Mouse (Mus musculus) hindbrain, embryonic 11.5 days (tissue): ENCODE measurements at regions not wholly inside any gene's neighbourhood (a gene's known extent, or its start where the extent isn't known, plus 50 kb on each side); places are given as distances from the start of the nearest gene placed in this dataset.

Experiments used
- ATAC-seq: fragments of 200-750 bp; cut with Nextera tagmentation; 2 replicates; pipeline ENCODE4 v1.8.0; 2017; ENCODE audit warnings: mild to moderate bottlenecking, moderate TSS enrichment, moderate library complexity; ENCODE audit not compliant: low FRiP score
- DNase-seq: peaks from one replicate; pipeline ENCODE4 v3.0.0-alpha.2; 2015; ENCODE audit warnings: low spot score
- H3K27ac ChIP-seq: fragments of 300-500 bp; sonication (generic); 2 replicates; pipeline ENCODE4 v1.5.1; 2014; ENCODE audit warnings: mild to moderate bottlenecking, low read depth, low read length
- H3K27me3 ChIP-seq: fragments of 300-500 bp; sonication (generic); 2 replicates; pipeline ENCODE4 v1.6.1; 2014; ENCODE audit warnings: mild to moderate bottlenecking, low read length, moderate library complexity, mixed read lengths; ENCODE audit not compliant: control insufficient read depth, insufficient read depth
- H3K36me3 ChIP-seq: fragments of 300-500 bp; sonication (generic); 2 replicates; pipeline ENCODE4 v1.6.1; 2014; ENCODE audit warnings: mild to moderate bottlenecking, low read length, moderate library complexity, mixed read lengths; ENCODE audit not compliant: control insufficient read depth, insufficient read depth
- H3K4me1 ChIP-seq: fragments of 300-500 bp; sonication (generic); replicated peaks from 2 replicates; pipeline ENCODE4 v1.6.1; 2014; ENCODE audit warnings: low read length, mixed read lengths; ENCODE audit not compliant: control insufficient read depth, insufficient read depth
- H3K4me2 ChIP-seq: fragments of 300-500 bp; sonication (generic); replicated peaks from 2 replicates; pipeline ENCODE4 v1.6.1; 2014; ENCODE audit warnings: mild to moderate bottlenecking, low read depth, low read length
- H3K4me3 ChIP-seq: fragments of 300-500 bp; sonication (generic); 2 replicates; pipeline ENCODE4 v1.5.1; 2014; ENCODE audit warnings: low read depth, low read length
- H3K9ac ChIP-seq: fragments of 300-500 bp; sonication (generic); 2 replicates; pipeline ENCODE4 v1.6.1; 2014; ENCODE audit warnings: low read depth, low read length
- H3K9me3 ChIP-seq: fragments of 300-500 bp; sonication (generic); 2 replicates; pipeline ENCODE4 v1.6.1; 2016; ENCODE audit warnings: low read length; ENCODE audit not compliant: control insufficient read depth
- whole genome bisulfite sequencing: fragments of 180-500 bp; shearing (Covaris S2); extraction: QIAGEN DNeasy Blood & Tissue Kit; methylation state at CpG from one replicate; pipeline ENCODE4 v1.1.7; 2014; 5-methylcytosine and 5-hydroxymethylcytosine counted together

- ATAC-seq, result no peak
- Histone ChIP-seq H3K9me3 (no peaks in the 10 kb centered on the region), H3K4me2 (no peak overlapping the region), H3K9ac (no peak overlapping the region), H3K36me3 (no peaks in the 10 kb centered on the region), H3K4me3 (no peak overlapping the region), H3K27me3 (peaks cover 14% of the 10 kb centered on the region; the same call in 1 of the 2 replicates), H3K4me1 (peaks cover 8% of the 10 kb centered on the region), H3K27ac (no peak overlapping the region)
- DNase-seq, result no peak
- WGBS, result 37% methylated on average over 7 of the region's 8 CpGs
Measured at GRCm38 (mm10) chr2:179303765-179304164, 138.5 kb upstream of the Cdh4 start.

DNA sequence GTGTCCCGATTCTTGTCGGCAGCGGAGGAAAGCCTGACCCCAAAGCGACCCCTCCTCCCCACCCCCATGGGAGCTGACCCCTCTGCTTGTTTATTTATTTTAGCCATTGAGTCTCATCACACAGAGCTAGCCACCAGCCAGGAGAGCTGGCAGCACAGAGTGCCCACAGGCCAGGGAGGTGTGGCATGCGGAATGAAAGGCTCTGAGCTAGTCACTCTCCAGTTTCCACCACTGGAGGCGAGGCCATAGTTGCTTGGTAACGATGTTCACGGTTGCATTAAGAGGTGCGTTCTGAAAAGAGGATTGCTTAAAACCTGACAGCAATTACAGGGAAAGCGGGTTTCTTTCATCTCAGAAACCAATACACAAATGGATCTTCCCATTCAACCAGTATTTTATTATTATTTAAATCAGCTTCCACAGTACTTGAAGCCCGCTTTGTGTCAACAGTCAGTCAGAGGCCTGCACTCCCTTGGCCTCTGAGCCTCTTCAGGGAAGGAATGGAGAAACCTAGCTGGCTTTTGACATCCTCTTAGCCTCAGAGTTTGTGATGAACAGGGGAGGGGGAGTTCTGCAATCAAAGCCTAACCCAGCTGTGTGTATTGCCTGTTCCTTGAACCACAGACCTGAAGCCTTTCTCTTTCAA, 134.8 kb upstream of the Cdh4 start:
- Histone ChIP-seq H3K36me3 (no peaks in the 10 kb centered on the region), H3K9me3 (no peaks in the 10 kb centered on the region), H3K9ac (no peak overlapping the region), H3K4me3 (no peak overlapping the region), H3K27me3 (peaks cover 14% of the 10 kb centered on the region; the same call in 1 of the 2 replicates), H3K4me1 (peaks cover 8% of the 10 kb centered on the region), H3K4me2 (0 out of 2 replicates have a peak overlapping the region, but pooled peaks have one; percentile 6), H3K27ac (no peak overlapping the region)
- ATAC-seq (peak; percentile 86), DNase-seq (peak; percentile 54)
- WGBS, result 3% methylated on average over 11 of the region's 11 CpGs

DNA sequence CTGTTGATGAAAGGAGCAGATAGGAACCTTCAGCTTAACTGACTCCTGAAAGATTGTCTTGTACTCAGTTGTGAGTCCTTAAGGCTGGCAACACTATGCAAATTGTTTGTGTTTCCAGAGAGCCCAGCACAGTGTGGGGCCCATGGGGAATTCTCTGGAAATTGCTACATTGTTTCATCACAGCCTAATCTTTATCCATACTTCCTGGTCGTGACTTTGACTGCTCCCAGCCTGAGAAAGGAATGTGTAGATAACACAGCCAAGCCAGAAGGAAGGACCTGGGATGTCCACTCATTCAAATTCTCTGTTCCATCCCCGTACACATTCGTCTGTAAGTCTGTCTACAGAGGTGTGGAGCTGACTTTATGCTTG, 134.3 kb upstream of the Cdh4 start:
- peak; percentile 31; the same call in 1 of the 2 replicates for ATAC-seq
- peaks cover 14% of the 10 kb centered on the region; the same call in 1 of the 2 replicates for H3K27me3 ChIP-seq
- no peak for DNase-seq
- H3K27ac ChIP-seq, result no peak overlapping the region
- no peaks in the 10 kb centered on the region for H3K9me3 ChIP-seq
- H3K9ac ChIP-seq, result no peak overlapping the region
- no peak overlapping the region for H3K4me3 ChIP-seq
- no peak overlapping the region for H3K4me2 ChIP-seq
- WGBS, result 50% methylated on average over 3 of the region's 3 CpGs
- H3K36me3 ChIP-seq, result no peaks in the 10 kb centered on the region
- peaks cover 8% of the 10 kb centered on the region for H3K4me1 ChIP-seq

GRCm38 (mm10) chr2:179318046-179318445, 124.2 kb upstream of the Cdh4 start:
- no peaks in the 10 kb centered on the region for H3K36me3 ChIP-seq
- no peak for ATAC-seq
- no peak overlapping the region for H3K9ac ChIP-seq
- H3K4me2 ChIP-seq, result no peak overlapping the region
- no peaks in the 10 kb centered on the region for H3K27me3 ChIP-seq
- WGBS, result 52% methylated on average over 6 of the region's 6 CpGs
- no peak for DNase-seq
- no peaks in the 10 kb centered on the region for H3K9me3 ChIP-seq
- no peak overlapping the region for H3K27ac ChIP-seq
- no peaks in the 10 kb centered on the region for H3K4me1 ChIP-seq
- no peak overlapping the region for H3K4me3 ChIP-seq

- Histone ChIP-seq H3K9ac (no peak overlapping the region), H3K36me3 (no peaks in the 10 kb centered on the region), H3K4me1 (no peaks in the 10 kb centered on the region), H3K9me3 (no peaks in the 10 kb centered on the region), H3K27me3 (no peaks in the 10 kb centered on the region), H3K4me3 (no peak overlapping the region), H3K4me2 (no peak overlapping the region), H3K27ac (no peak overlapping the region)
- ATAC-seq (no peak), DNase-seq (no peak)
- 61% methylated on average over 5 of the region's 5 CpGs for WGBS
Measured at GRCm38 (mm10) chr2:179325242-179325641, 117.0 kb upstream of the Cdh4 start.

DNA sequence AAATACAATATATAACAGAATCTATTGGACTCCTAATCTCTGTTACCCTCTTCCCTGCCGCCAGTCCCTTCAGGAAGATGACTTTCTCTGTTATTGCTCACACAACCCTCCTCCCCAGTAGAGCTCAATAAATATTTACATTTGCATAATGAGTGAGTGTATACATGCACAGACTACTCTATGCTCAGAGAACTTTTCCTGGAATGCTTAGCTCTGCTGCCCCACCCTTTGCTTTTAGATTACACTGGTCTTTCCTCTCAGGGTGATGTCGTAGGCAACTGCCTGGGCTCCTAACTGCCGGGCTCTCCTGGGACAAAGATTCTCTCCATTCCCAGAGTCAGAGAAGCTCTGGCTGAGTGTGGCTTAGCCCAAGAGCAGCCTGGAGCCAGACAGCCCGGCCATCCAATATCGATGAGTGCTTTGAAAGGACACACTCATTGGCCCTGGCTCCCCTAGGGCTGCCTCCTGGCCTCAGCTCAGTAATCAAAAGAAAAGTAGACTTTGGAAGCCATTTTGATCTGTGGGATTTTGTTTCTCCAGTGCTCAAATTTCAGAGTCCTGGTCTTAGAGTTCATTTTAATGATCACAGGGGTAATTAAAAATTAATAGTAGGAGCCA, 109.2 kb upstream of the Cdh4 start:
- WGBS, result 77% methylated on average over 5 of the region's 5 CpGs
- Histone ChIP-seq H3K27ac (no peak overlapping the region), H3K36me3 (no peaks in the 10 kb centered on the region), H3K9me3 (no peaks in the 10 kb centered on the region), H3K4me3 (no peak overlapping the region), H3K4me1 (no peaks in the 10 kb centered on the region), H3K4me2 (no peak overlapping the region), H3K9ac (no peak overlapping the region), H3K27me3 (no peaks in the 10 kb centered on the region)
- ATAC-seq (no peak), DNase-seq (no peak)

DNA sequence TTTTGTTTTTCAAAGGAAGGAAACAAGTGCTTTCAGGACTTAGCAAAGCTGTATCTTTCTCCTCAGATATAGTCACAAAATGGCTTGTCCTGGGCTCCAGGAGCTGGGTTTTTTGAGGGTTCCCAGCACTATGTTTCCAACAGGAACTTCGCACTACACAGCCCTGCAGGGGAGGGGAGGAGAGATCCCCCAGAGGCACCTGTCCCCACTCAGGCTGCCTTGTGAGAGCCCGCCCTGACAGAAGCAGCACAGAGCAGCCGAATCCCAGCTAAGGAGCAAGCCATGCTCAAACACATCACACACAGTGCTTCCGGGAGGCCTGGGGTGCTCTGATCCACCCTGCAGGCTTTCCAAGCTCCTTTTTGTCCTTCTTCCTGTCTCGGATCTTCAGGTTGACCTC, 108.6 kb upstream of the Cdh4 start:
- 86% methylated on average over 5 of the region's 5 CpGs for WGBS
- Histone ChIP-seq H3K9ac (no peak overlapping the region), H3K36me3 (no peaks in the 10 kb centered on the region), H3K27ac (no peak overlapping the region), H3K4me3 (no peak overlapping the region), H3K4me2 (no peak overlapping the region), H3K27me3 (no peaks in the 10 kb centered on the region), H3K9me3 (no peaks in the 10 kb centered on the region), H3K4me1 (no peaks in the 10 kb centered on the region)
- ATAC-seq (no peak), DNase-seq (no peak)

DNA sequence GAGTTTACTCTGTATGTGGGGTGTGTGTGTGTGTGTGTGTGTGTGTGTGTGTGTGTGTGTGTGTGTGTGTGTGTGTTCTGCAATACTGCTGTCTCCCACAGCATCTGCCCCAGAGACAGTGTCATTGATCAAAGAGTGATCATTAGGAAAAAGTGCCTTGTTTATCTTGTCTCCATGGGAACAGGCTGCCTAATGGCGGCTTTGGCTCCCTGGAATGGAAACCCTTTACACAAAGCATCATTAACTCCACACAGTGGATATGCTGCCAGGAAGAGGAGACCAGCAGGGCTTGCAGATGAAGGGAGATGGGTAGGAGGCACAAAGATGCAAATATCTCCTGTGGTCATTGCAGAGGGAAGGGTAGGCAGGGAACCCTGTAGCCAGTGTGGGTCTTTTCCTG, 106.0 kb upstream of the Cdh4 start:
- WGBS, result 17% methylated on average over 1 of the region's 1 CpGs
- no peak overlapping the region for H3K9ac ChIP-seq
- no peaks in the 10 kb centered on the region for H3K27me3 ChIP-seq
- H3K27ac ChIP-seq, result no peak overlapping the region; the same call in 1 of the 2 replicates
- ATAC-seq (peak; percentile 68), DNase-seq (peak; percentile 31)
- H3K4me2 ChIP-seq, result no peak overlapping the region
- H3K4me3 ChIP-seq, result no peak overlapping the region
- no peaks in the 10 kb centered on the region for H3K9me3 ChIP-seq
- H3K36me3 ChIP-seq, result no peaks in the 10 kb centered on the region
- H3K4me1 ChIP-seq, result no peaks in the 10 kb centered on the region

DNA sequence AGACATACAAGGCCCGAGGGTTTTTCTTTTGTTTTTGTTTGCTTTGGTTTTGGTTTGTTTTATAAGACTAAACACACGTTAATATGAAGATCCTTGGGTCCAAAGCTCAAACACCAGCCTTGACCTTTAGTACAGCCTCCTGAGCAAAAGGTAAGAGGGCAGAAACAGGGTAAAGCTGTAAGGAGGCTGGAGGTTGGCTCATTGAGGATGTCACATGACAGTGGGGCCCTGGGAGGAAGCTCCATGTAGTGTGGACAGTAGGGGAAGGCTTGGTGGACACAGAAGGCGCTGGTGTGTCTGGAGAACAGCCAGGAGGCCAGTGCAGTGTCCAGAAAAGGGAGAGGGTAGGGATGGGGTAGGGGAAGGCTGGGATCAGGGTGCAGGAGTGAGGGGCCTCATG, 89.6 kb upstream of the Cdh4 start:
- ATAC-seq (no peak), DNase-seq (no peak)
- 76% methylated on average over 3 of the region's 3 CpGs for WGBS
- H3K27ac ChIP-seq, result no peak overlapping the region
- H3K9me3 ChIP-seq, result no peaks in the 10 kb centered on the region
- no peak overlapping the region for H3K9ac ChIP-seq
- no peak overlapping the region for H3K4me2 ChIP-seq
- no peak overlapping the region for H3K4me3 ChIP-seq
- no peaks in the 10 kb centered on the region for H3K36me3 ChIP-seq
- H3K27me3 ChIP-seq, result no peaks in the 10 kb centered on the region
- H3K4me1 ChIP-seq, result no peaks in the 10 kb centered on the region
